Mouse (Mus musculus) embryonic facial prominence, embryonic 11.5 days (tissue): ENCODE data around the gene Thra. TPM values are rescaled to one million over a fixed set of nuclear protein-coding genes. Genes with fewer than 3 reads are reported as not detected.
A peak's percentile ranks its signal among the peaks of the same experiment; 100 is the strongest.

Experiments used
- ATAC-seq: fragments of 200-750 bp; cut with Nextera tagmentation; replicated peaks from 2 replicates; pipeline ENCODE4 v1.8.0; 2017; ENCODE audit warnings: low read depth; ENCODE audit not compliant: insufficient number of reproducible peaks, low FRiP score, low TSS enrichment
- DNase-seq: peaks from one replicate; pipeline ENCODE4 v3.0.0-alpha.2; 2015; ENCODE audit warnings: low spot score
- H3K27ac ChIP-seq: fragments of 300-500 bp; sonication (generic); replicated peaks from 2 replicates; pipeline ENCODE4 v1.5.1; 2014; ENCODE audit warnings: mild to moderate bottlenecking, low read depth, low read length, control low read depth
- H3K27me3 ChIP-seq: fragments of 300-500 bp; sonication (generic); 2 replicates; pipeline ENCODE4 v1.6.1; 2014; ENCODE audit warnings: mild to moderate bottlenecking, low read length, moderate library complexity, mixed read lengths; ENCODE audit not compliant: control insufficient read depth, insufficient read depth
- H3K36me3 ChIP-seq: fragments of 300-500 bp; sonication (generic); replicated peaks from 2 replicates; pipeline ENCODE4 v1.6.1; 2014; ENCODE audit warnings: low read depth, mild to moderate bottlenecking, low read length, moderate library complexity, mixed read lengths; ENCODE audit not compliant: control insufficient read depth, insufficient read depth
- H3K4me1 ChIP-seq: fragments of 300-500 bp; sonication (generic); 2 replicates; pipeline ENCODE4 v1.6.1; 2014; ENCODE audit warnings: low read length, mixed read lengths; ENCODE audit not compliant: control insufficient read depth, insufficient read depth
- H3K4me2 ChIP-seq: fragments of 300-500 bp; sonication (generic); 2 replicates; pipeline ENCODE4 v1.6.1; 2014; ENCODE audit warnings: low read depth, mild to moderate bottlenecking, control low read depth, low read length, moderate library complexity
- H3K4me3 ChIP-seq: fragments of 300-500 bp; sonication (generic); 2 replicates; pipeline ENCODE4 v1.5.1; 2014; ENCODE audit warnings: low read depth, low read length, control low read depth
- H3K9ac ChIP-seq: fragments of 300-500 bp; sonication (generic); replicated peaks from 2 replicates; pipeline ENCODE4 v1.6.1; 2014; ENCODE audit warnings: mild to moderate bottlenecking, control low read depth, low read length
- H3K9me3 ChIP-seq: fragments of 300-500 bp; sonication (generic); replicated peaks from 2 replicates; pipeline ENCODE4 v1.6.1; 2016; ENCODE audit warnings: mild to moderate bottlenecking, low read length, inconsistent platforms, mixed read lengths; ENCODE audit not compliant: control insufficient read depth
- WGBS: fragments of 180-500 bp; shearing (Covaris S2); extraction: QIAGEN DNeasy Blood & Tissue Kit; methylation state at CpG from one replicate; pipeline ENCODE4 v1.1.7; 2014; 5-methylcytosine and 5-hydroxymethylcytosine counted together
- polyA plus RNA-seq: library from polyadenylated mRNA; unstranded; fragments of >200 nt; fragmentation: Nextera tagmentation; extraction: Ambion mirVana; gene quantifications from 2 replicates; pipeline ENCODE4 v1.2.1, GENCODE M21; 2014

The Thra gene
- polyA plus RNA-seq, 1 experiment from 2014 or later, result 19.7 TPM

GRCm38 (mm10) chr11:98754621-98755181, 14.3 kb downstream of the Thra start:
- Histone ChIP-seq H3K4me3 (no peak overlapping the region), H3K4me1 (peaks cover 3% of the 10 kb centered on the region), H3K9me3 (no peaks in the 10 kb centered on the region), H3K27me3 (no peaks in the 10 kb centered on the region), H3K9ac (no peak overlapping the region), H3K4me2 (no peak overlapping the region), H3K36me3 (no peaks in the 10 kb centered on the region), H3K27ac (no peak overlapping the region)
- peak; percentile 84 for DNase-seq
- 0 out of 2 replicates have a peak, but pooled peaks have one; percentile 53 for ATAC-seq
- WGBS, result 23% methylated on average over 7 of the region's 7 CpGs

GRCm38 (mm10) chr11:98755726-98756380, 15.4 kb downstream of the Thra start:
- H3K36me3 ChIP-seq, result no peaks in the 10 kb centered on the region
- ATAC-seq, result no peak
- no peak overlapping the region for H3K4me2 ChIP-seq
- no peak overlapping the region for H3K4me3 ChIP-seq
- H3K9ac ChIP-seq, result no peak overlapping the region
- 92% methylated on average over 6 of the region's 6 CpGs for WGBS
- H3K27ac ChIP-seq, result no peak overlapping the region
- no peaks in the 10 kb centered on the region for H3K9me3 ChIP-seq
- no peak for DNase-seq
- no peaks in the 10 kb centered on the region for H3K27me3 ChIP-seq
- H3K4me1 ChIP-seq, result peaks cover under 1% of the 10 kb centered on the region

GRCm38 (mm10) chr11:98756711-98757110, 16.3 kb downstream of the Thra start:
- no peak for DNase-seq
- no peak for ATAC-seq
- Histone ChIP-seq H3K4me2 (no peak overlapping the region), H3K36me3 (peaks cover 1% of the 10 kb centered on the region; the same call in 1 of the 2 replicates), H3K4me3 (no peak overlapping the region), H3K9ac (no peak overlapping the region), H3K4me1 (no peaks in the 10 kb centered on the region; the same call in 1 of the 2 replicates), H3K27me3 (no peaks in the 10 kb centered on the region), H3K27ac (no peak overlapping the region), H3K9me3 (no peaks in the 10 kb centered on the region)
- 84% methylated on average over 12 of the region's 12 CpGs for WGBS

GRCm38 (mm10) chr11:98761939-98762338, 21.5 kb downstream of the Thra start:
- no peak overlapping the region for H3K4me2 ChIP-seq
- DNase-seq (no peak), ATAC-seq (no peak)
- H3K4me3 ChIP-seq, result no peak overlapping the region
- peaks cover 4% of the 10 kb centered on the region; the same call in 1 of the 2 replicates for H3K4me1 ChIP-seq
- peaks cover 5% of the 10 kb centered on the region for H3K36me3 ChIP-seq
- no peak overlapping the region for H3K27ac ChIP-seq
- no peak overlapping the region for H3K9ac ChIP-seq
- H3K9me3 ChIP-seq, result no peaks in the 10 kb centered on the region
- WGBS, result 88% methylated on average over 4 of the region's 4 CpGs
- no peaks in the 10 kb centered on the region for H3K27me3 ChIP-seq

DNA sequence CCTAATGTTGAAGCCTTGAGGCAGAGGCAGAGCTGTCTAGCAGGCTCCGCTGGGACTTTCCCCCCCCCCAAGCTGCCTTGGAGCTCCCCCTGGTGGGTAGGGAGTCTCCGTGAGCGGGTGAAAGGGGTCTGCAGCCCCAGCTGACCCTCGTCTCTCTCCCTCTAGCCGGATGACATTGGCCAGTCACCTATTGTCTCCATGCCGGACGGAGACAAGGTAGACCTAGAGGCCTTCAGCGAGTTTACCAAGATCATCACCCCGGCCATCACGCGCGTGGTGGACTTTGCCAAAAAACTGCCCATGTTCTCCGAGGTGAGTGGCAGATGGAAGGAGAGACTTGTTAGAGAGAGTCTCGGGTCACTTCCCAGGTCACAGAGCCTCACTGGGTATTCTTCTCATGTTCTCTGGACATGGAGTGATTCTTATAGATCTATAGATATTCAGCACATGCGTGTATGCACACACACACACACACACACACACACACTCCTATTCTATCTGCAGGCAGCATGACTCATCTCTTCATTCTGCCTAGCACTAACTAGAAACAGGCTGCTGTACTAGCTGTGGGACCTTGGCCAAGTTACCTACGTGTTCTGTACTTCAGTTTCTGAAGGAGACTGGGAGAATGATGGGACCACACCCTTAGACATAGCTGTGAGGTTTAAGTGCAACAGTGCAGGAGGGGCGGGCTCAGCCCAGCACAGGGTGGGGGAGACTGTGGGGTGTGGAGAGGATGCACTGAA, 22.5 kb downstream of the Thra start:
- 63% methylated on average over 17 of the region's 17 CpGs for WGBS
- no peak overlapping the region for H3K27ac ChIP-seq
- no peaks in the 10 kb centered on the region for H3K9me3 ChIP-seq
- H3K36me3 ChIP-seq, result peaks cover 5% of the 10 kb centered on the region
- H3K27me3 ChIP-seq, result no peaks in the 10 kb centered on the region
- no peak overlapping the region for H3K9ac ChIP-seq
- ATAC-seq (no peak), DNase-seq (no peak)
- no peak overlapping the region for H3K4me2 ChIP-seq
- H3K4me1 ChIP-seq, result peaks cover 10% of the 10 kb centered on the region; the same call in 1 of the 2 replicates
- no peak overlapping the region for H3K4me3 ChIP-seq

DNA sequence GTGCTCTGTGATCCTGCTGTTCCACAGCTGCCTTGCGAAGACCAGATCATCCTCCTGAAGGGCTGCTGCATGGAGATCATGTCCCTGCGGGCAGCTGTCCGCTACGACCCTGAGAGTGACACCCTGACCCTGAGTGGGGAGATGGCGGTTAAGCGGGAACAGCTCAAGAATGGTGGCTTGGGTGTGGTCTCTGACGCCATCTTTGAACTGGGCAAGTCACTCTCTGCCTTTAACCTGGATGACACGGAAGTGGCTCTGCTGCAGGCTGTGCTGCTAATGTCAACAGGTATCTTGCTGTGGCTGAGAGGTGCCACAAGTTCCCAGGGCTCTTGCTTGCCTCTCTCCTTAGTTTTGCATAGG, 23.0 kb downstream of the Thra start:
- Histone ChIP-seq H3K4me1 (peaks cover 15% of the 10 kb centered on the region; the same call in 1 of the 2 replicates), H3K27ac (no peak overlapping the region), H3K4me2 (no peak overlapping the region), H3K9me3 (no peaks in the 10 kb centered on the region), H3K9ac (no peak overlapping the region), H3K36me3 (peaks cover 5% of the 10 kb centered on the region), H3K4me3 (no peak overlapping the region), H3K27me3 (no peaks in the 10 kb centered on the region)
- WGBS, result 81% methylated on average over 8 of the region's 8 CpGs
- DNase-seq, result no peak
- ATAC-seq, result no peak

GRCm38 (mm10) chr11:98764091-98764490, 23.7 kb downstream of the Thra start:
- Histone ChIP-seq H3K4me2 (no peak overlapping the region), H3K27ac (no peak overlapping the region), H3K36me3 (peaks cover 5% of the 10 kb centered on the region), H3K27me3 (no peaks in the 10 kb centered on the region), H3K9me3 (no peaks in the 10 kb centered on the region), H3K9ac (no peak overlapping the region), H3K4me1 (peaks cover 15% of the 10 kb centered on the region; the same call in 1 of the 2 replicates), H3K4me3 (no peak overlapping the region)
- no peak for ATAC-seq
- DNase-seq, result no peak
- 74% methylated on average over 18 of the region's 18 CpGs for WGBS

GRCm38 (mm10) chr11:98764746-98765145, 24.3 kb downstream of the Thra start:
- H3K27ac ChIP-seq, result no peak overlapping the region
- no peak for ATAC-seq

More at GRCm38 (mm10) chr11:98764746-98765145, 24.3 kb downstream of the Thra start:
- Histone ChIP-seq H3K27me3 (no peaks in the 10 kb centered on the region), H3K9me3 (no peaks in the 10 kb centered on the region), H3K4me3 (no peak overlapping the region), H3K9ac (no peak overlapping the region), H3K4me1 (peaks cover 15% of the 10 kb centered on the region; the same call in 1 of the 2 replicates), H3K36me3 (peaks cover 5% of the 10 kb centered on the region), H3K4me2 (no peak overlapping the region)
- no peak for DNase-seq
